Mouse (Mus musculus) C2C12 (cell line): Measurements from ENCODE around the gene Zfpl1. TPM values are rescaled to one million over a fixed set of nuclear protein-coding genes. Genes with fewer than 3 reads are reported as not detected.

Experiments used
- H3K27me3 ChIP-seq: one replicate; pipeline ENCODE4 v1.6.1; 2011; ENCODE audit not compliant: control insufficient read depth, insufficient read depth, insufficient read length
- H3K36me3 ChIP-seq: one replicate; pipeline ENCODE4 v1.6.1; 2011; ENCODE audit not compliant: control insufficient read depth, insufficient read depth
- H3K4me3 ChIP-seq: one replicate; pipeline ENCODE4 v1.5.1; 2011; ENCODE audit warnings: mild to moderate bottlenecking, control low read depth; ENCODE audit not compliant: poor library complexity, insufficient read depth, severe bottlenecking
- H3K79me2 ChIP-seq: one replicate; pipeline ENCODE4 v1.6.1; 2011; ENCODE audit not compliant: control insufficient read depth, insufficient read depth
- H3K79me3 ChIP-seq: one replicate; pipeline ENCODE4 v1.6.1; 2011; ENCODE audit warnings: low read depth, control low read depth
- H3ac ChIP-seq: one replicate; pipeline ENCODE3; 2011; ENCODE audit warnings: low read depth; ENCODE audit not compliant: control insufficient read depth, insufficient read length
- CEBPB ChIP-seq: IDR thresholded peaks from one replicate; pipeline ENCODE4 v1.6.1; 2011; ENCODE audit warnings: low read depth, mild to moderate bottlenecking, control low read depth, moderate library complexity
- CTCF ChIP-seq: IDR thresholded peaks from one replicate; pipeline ENCODE4 v1.5.1; 2011; ENCODE audit not compliant: control insufficient read depth, insufficient read depth, insufficient read length
- FOSL1 ChIP-seq: IDR thresholded peaks from one replicate; pipeline ENCODE4 v1.8.0; 2011; ENCODE audit warnings: mild to moderate bottlenecking, low read length; ENCODE audit not compliant: poor library complexity, insufficient read depth, severe bottlenecking
- MAX ChIP-seq: IDR thresholded peaks from one replicate; pipeline ENCODE4 v1.6.1; 2011; ENCODE audit warnings: mild to moderate bottlenecking, control low read depth
- MYOD1 ChIP-seq: IDR thresholded peaks from one replicate; pipeline ENCODE4 v1.6.1; 2011; ENCODE audit warnings: low read depth; ENCODE audit not compliant: control insufficient read depth, insufficient read length
- MYOG ChIP-seq: IDR thresholded peaks from one replicate; pipeline ENCODE4 v1.6.1; 2011; ENCODE audit not compliant: control insufficient read depth, insufficient read length; ENCODE audit errors: extremely low read depth
- USF1 ChIP-seq: IDR thresholded peaks from one replicate; pipeline ENCODE4 v1.6.1; 2011; ENCODE audit warnings: low read depth, mild to moderate bottlenecking, control low read depth, moderate library complexity
- microRNA-seq: library from miRNA; unstranded; fragments of <30 nt; microRNA quantifications from one replicate; pipeline ENCODE4, GENCODE M21; 2019; ENCODE audit warnings: borderline microRNAs expressed
- polyA plus RNA-seq: library from polyadenylated mRNA; unstranded; fragments of >200 nt; fragmentation: generic; extraction: Trizol; gene quantifications from one replicate; pipeline ENCODE4 v1.2.1, GENCODE M21; 2012; ENCODE audit warnings: missing spikeins

The Zfpl1 gene
- polyA plus RNA-seq, 1 experiment: 59.7 TPM

GRCm38 (mm10) chr19:6040002-6040401 is 44.8 kb downstream of the Zfpl1 start:
- H3K36me3 ChIP-seq: no peaks in the 10 kb centered on the region
- TF ChIP-seq FOSL1 (no peak), MYOG (no peak), MAX (no peak), CTCF (no peak), MYOD1 (no peak), USF1 (no peak), CEBPB (no peak)
- H3K79me2 ChIP-seq: no peaks in the 10 kb centered on the region
- no peaks in the 10 kb centered on the region for H3K79me3 ChIP-seq
- H3K27me3 ChIP-seq: no peaks in the 10 kb centered on the region
- no peak overlapping the region for H3ac ChIP-seq
- no peak overlapping the region for H3K4me3 ChIP-seq

DNA sequence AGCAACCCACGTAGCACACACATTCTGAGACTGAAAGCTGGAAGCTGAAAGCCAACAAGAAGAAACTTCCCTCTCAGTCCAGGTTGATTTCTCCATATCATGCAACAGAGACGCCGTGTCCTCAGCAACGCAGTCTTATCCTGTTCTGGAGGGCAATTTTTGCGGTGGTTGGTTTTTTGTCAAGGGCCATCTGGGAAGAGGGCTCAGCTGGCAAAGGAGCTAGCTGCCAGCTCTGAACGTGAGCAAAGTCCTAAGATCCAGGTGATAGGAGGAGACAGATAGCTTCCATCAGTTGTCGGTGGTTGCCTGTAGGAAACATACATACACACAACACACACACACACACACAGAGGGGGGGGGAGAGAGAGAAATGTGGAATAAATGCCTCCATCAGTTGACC is 46.4 kb downstream of the Zfpl1 start:
- no peaks in the 10 kb centered on the region for H3K36me3 ChIP-seq
- no peaks in the 10 kb centered on the region for H3K79me2 ChIP-seq
- no peak for TF ChIP-seq USF1
- H3K27me3 ChIP-seq: no peaks in the 10 kb centered on the region
- H3K79me3 ChIP-seq: no peaks in the 10 kb centered on the region
- H3K4me3 ChIP-seq: no peak overlapping the region
- H3ac ChIP-seq: no peak overlapping the region

DNA sequence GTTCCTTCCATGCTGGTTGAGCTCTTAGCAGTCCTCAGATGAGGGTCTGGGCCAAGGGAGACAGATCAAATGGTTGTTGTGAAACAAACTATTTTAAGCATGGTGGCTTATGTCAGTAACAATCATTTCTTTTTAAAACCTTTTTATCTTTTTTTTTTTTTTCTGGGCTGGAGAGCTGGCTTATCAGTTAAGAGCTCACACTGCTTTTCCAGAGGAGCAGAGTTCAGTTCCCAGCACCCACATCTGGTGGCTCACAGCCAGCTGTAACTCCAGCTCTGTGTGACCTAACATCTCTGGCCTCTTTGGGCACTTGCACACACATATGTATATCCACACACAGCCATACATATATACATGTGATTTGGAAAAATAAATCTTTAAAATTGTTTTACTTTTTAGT is 47.1 kb downstream of the Zfpl1 start:
- no peaks in the 10 kb centered on the region for H3K79me2 ChIP-seq
- H3K79me3 ChIP-seq: no peaks in the 10 kb centered on the region
- H3ac ChIP-seq: no peak overlapping the region
- no peak overlapping the region for H3K4me3 ChIP-seq
- TF ChIP-seq MYOD1: no peak
- no peak for TF ChIP-seq FOSL1
- TF ChIP-seq USF1: no peak
- no peak for TF ChIP-seq CTCF
- no peak for TF ChIP-seq MAX
- no peak for TF ChIP-seq MYOG
- TF ChIP-seq CEBPB: no peak
- no peaks in the 10 kb centered on the region for H3K36me3 ChIP-seq
- H3K27me3 ChIP-seq: peaks cover under 1% of the 10 kb centered on the region

GRCm38 (mm10) chr19:6035966-6036585 is 48.7 kb downstream of the Zfpl1 start:
- Histone ChIP-seq H3K79me3 (no peaks in the 10 kb centered on the region), H3ac (no peak overlapping the region), H3K27me3 (peaks cover 3% of the 10 kb centered on the region), H3K4me3 (no peak overlapping the region), H3K36me3 (no peaks in the 10 kb centered on the region), H3K79me2 (no peaks in the 10 kb centered on the region)
- no peak for TF ChIP-seq USF1
- TF ChIP-seq MYOG: no peak
- no peak for TF ChIP-seq FOSL1
- no peak for TF ChIP-seq MYOD1
- no peak for TF ChIP-seq MAX
- no peak for TF ChIP-seq CEBPB
- no peak for TF ChIP-seq CTCF

Small RNAs within 50 kb of the gene (microRNA-seq; reads per million reads assigned to microRNA genes)
- gene Mir6988: 1.00 reads per million, percentile 22 among the genes with 10 or more reads in this experiment

Other genes starting within 250 kb of the Zfpl1 start
- gene Frmd8, start 209.7 kb downstream of the Zfpl1 start, polyA plus RNA-seq: 44.1 TPM
- gene Slc25a45, start 207.1 kb downstream of the Zfpl1 start, polyA plus RNA-seq: 5.5 TPM
- 1.0 TPM for gene Tigd3, start 190.8 kb downstream of the Zfpl1 start, polyA plus RNA-seq
- 69.3 TPM for gene Dpf2, start 171.9 kb downstream of the Zfpl1 start, polyA plus RNA-seq
- 3.6 TPM for gene Cdc42ep2, start 160.1 kb downstream of the Zfpl1 start, polyA plus RNA-seq
- 45.1 TPM for gene Pola2, start 120.8 kb downstream of the Zfpl1 start, polyA plus RNA-seq
- not detected for gene Slc22a20, start 98.8 kb downstream of the Zfpl1 start, polyA plus RNA-seq
- 36.9 TPM for gene Capn1, start 69.1 kb downstream of the Zfpl1 start, polyA plus RNA-seq
- gene Syvn1, start 38.4 kb downstream of the Zfpl1 start, polyA plus RNA-seq: 18.7 TPM
- gene Mrpl49, start 27.2 kb downstream of the Zfpl1 start, polyA plus RNA-seq: 60.0 TPM
- gene Fau, start 27.1 kb downstream of the Zfpl1 start, polyA plus RNA-seq: 2,541 TPM
- 49.8 TPM for gene Znhit2, start 23.8 kb downstream of the Zfpl1 start, polyA plus RNA-seq
- 14.7 TPM for gene Tm7sf2, start 16.6 kb downstream of the Zfpl1 start, polyA plus RNA-seq
- gene Vps51, start 7.7 kb downstream of the Zfpl1 start, polyA plus RNA-seq: 55.2 TPM
- gene Tmem262, start 4.9 kb downstream of the Zfpl1 start, polyA plus RNA-seq: not detected
- 0.44 TPM for gene Gm28374, start 2.7 kb downstream of the Zfpl1 start, polyA plus RNA-seq
- gene Cdca5, start within 50 bp of the Zfpl1 start, polyA plus RNA-seq: 33.0 TPM
- gene AC131692.1, start 9.5 kb upstream of the Zfpl1 start, polyA plus RNA-seq: 0.36 TPM
- 0.16 TPM for gene Naaladl1, start 20.8 kb upstream of the Zfpl1 start, polyA plus RNA-seq
- gene Sac3d1, start 33.7 kb upstream of the Zfpl1 start, polyA plus RNA-seq: 44.7 TPM
- gene Snx15, start 43.3 kb upstream of the Zfpl1 start, polyA plus RNA-seq: 22.7 TPM
- 0.04 TPM for gene Batf2, start 56.0 kb upstream of the Zfpl1 start, polyA plus RNA-seq
- 78.3 TPM for gene Arl2, start 56.6 kb upstream of the Zfpl1 start, polyA plus RNA-seq
- not detected for gene Majin, start 99.4 kb upstream of the Zfpl1 start, polyA plus RNA-seq
- 0.13 TPM for gene Gpha2, start 141.4 kb upstream of the Zfpl1 start, polyA plus RNA-seq
- gene Ppp2r5b, start 150.9 kb upstream of the Zfpl1 start, polyA plus RNA-seq: 25.3 TPM
- 10.3 TPM for gene Atg2a, start 156.7 kb upstream of the Zfpl1 start, polyA plus RNA-seq
- gene Ehd1, start 191.8 kb upstream of the Zfpl1 start, polyA plus RNA-seq: 219 TPM
- 7.2 TPM for gene Cdc42bpg, start 221.5 kb upstream of the Zfpl1 start, polyA plus RNA-seq